Mouse (Mus musculus) neutrophil, adult 59 days (primary cell): ENCODE data around the gene Camta1. TPM values are rescaled to one million over a fixed set of nuclear protein-coding genes. Genes with fewer than 3 reads are reported as not detected.

Experiments used
- total RNA-seq, 2 experiments: library from RNA; stranded (reverse); gene quantifications; 1 replicate in 1 of 2; 2 replicates in 1 of 2; pipeline ENCODE4 v1.2.4; 2023

The Camta1 gene
- 10 to 100 TPM; 19.6 to 27.0 TPM for total RNA-seq

DNA sequence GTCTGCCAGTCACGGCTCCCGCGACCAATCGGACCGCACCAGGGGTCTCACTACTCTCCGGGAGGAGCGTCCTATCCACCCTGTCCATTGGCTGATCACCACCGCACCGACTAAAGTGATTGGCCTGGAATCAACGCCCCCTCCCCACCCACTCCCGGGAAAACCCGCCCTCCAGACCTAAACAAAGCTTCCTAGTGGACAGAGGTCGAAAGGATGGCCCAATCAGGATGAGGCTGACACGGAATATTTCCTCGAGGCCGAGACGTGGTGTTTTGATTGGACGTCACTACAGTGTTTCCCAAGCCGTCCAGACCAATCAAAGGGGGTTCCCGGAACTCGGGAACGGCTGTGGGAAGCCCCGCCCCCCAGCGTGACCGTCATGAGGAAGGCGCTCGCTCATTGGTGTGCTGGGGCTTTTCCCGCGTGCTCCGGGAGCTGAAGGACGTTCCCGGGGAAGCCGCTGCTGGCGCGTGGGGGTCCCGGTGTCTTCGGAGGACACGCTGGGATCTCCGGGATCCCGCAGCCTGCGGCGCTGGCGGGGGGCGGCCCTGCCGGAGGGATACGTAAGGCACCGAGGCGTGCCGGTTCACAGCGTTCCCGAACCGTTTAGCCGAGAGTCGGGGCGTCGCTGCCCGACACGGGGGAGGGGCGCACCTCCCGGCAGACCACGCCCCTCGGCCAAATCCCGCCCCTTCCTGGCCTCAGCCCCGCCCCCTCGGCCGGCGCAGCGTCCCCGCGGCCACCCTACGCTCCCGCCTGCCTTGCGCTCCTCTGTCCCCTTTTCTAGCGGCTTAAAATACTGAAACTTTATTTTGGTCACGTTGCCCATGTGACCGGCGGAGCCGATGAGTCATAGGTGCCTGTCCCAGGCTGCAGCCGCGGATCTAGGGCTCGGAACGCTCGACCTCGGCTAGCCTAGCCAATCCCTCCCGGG is at the start of gene Camta1:
Camta1 (minus strand) TSS at position 71 of the 934 bp plus-strand sequence.

DNA sequence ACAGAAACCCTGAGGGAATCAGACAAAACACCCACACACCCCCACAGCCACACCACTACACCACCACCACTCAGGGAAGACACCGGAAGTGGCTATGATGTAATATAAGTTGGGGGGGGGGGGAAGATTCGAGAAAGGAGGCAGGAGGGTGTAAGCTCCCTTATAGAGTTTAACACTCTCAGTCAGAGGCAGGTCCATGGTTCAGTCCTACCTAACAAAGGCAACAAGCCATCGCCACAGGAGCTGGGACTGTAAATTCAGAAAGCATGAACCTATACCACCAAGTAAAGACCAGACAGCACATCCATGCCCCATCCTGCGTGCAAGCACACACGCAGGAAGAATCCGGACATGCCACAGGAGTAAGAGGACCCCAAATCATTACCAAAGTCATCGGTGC is 772.4 kb downstream of the Camta1 start, which contains the start of gene Gm13090:
Gm13090 (plus strand) TSS at position 301 of the 400 bp plus-strand sequence.

DNA sequence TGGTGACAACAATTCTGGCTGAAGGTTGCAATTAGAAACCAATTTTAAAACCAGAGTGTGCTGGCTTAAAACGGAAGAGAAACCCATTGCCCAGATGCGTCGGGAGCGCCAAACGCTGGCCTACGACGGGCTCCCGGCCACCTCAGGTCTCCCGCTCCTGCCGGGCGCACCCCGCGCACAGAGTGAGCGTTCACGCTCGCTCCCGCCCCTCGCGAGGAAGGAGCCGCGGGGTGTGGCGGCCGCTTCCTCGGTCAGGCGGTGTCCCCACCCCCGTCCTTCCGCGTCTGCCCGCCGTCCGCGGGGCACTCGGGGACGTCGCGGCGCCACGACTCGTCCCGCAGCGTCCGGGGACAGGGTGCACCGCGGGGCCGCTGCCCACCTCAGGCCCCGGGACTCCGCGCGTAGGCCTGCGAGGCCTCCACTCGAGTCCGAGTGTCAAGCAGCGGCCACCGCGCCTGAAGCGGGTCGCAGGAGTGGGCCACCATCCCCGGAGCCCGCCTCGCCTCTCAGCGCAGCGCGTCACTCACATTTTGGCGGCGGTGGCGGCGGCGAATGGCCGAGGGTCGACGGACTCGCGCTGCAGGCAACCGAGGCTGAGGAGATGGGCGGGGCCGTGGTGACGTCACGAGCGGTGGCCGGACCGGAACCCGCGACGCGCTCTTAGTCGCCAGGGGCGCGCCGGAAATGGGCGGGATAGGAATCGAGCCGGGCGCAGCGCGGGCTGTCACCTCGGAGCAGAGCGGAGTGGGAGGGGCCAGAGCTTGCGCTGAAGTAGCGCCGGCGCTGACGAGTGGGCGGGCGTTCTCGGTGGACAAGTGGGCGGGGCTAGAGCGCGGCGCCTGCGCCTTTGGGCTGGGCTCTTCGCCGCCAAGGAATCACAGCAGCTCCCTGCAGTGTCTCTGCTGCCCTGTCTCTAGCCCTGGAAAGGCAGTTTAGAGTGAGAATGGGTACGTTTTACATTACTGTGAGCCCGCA is 804.0 kb downstream of the Camta1 start, which contains the start of gene Vamp3:
Vamp3 (minus strand) TSS at position 617 of the 975 bp plus-strand sequence.

DNA sequence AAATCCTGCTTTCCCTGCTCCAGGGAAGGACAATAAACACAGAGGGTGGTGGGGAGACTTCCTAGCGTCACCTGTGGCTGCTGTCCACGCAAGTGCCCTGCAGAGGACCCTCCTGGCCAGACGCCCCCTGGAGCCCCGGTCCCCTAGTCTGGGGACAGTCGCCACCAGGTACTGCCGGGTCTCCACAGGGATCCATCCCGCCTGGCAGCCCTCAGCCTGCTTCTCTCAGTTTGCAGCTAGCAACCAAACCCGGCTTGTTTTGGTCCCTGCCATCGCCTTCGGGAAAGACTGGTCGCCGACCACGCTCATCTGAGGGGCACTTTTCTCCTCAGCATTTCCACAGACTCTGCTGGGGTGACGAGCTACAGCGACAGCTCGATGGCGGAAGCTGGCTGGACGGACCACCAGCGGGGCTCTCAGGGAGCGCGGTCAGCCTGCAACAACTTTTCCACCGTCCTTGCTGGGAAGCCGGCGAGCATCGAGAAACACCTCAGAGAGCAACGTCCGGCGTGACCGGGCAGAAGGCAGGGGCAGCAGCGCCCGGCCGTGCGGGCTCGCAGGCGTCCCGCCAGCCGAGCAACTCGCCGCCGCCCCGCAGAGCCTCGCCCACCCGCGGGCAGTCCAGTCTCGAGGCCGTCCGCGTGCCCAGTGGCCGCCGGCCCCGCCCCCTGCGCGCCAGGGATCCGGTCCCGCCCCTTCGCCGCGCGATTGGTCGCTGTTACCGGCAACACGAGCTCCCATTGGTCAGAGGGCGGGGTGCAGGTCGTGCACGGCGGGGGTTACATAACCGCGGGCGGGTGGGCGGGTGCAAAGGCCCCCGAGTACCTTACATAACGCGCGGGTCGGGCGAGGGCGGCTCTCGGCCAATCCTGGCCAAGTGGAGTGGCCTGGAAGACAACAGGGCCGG is 817.4 kb downstream of the Camta1 start, which contains the start of gene Per3:
Per3 (minus strand) TSS at position 629 of the 907 bp plus-strand sequence.

DNA sequence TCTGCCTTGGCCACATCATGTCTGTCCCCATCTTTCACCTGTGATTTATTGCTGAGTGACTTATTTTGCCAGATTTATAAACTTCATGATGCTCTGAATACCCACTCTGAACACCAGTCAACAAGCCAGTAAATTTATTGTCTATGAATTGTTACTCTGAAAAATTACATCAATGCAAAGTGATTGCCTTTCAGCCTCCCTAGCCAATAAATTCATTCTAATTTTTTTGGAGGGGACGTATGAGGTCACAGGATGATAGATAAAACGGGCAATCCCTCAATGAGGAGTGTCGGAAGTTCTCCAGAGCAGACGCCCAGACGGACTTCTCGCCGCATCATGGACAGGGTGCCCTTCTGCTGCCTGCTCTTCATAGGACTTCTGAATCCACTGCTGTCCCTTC is 864.9 kb downstream of the Camta1 start, which contains the start of gene Uts2:
Uts2 (plus strand) TSS at position 301 of the 400 bp plus-strand sequence.

DNA sequence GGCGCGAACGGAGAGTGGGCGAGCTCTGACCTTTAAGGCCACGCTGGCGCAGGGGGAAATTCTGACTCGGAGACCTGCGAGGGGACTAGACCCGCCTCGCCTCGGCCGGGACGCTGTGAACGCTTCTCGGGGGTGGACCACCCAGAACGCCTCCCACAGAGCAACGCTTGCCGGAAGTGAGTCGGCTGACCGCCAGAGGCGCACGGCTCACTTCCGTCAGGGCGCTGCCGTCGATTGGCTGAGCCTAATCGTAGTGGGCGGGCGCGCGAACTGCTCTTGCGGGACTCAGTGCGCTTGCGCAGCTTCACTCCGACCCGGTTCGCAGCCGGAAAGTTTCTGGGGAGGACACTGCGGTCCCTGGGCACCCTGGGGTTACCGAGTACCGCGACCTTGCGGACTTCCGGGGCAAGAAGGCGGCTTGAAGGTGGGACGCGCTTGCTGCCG is 947.4 kb downstream of the Camta1 start, which contains the start of the genes Park7 and Tnfrsf9:
Park7 (minus strand) TSS at position 148 of the 444 bp plus-strand sequence.
Tnfrsf9 (plus strand) TSS at position 273 of the 444 bp plus-strand sequence.

Other genes with a start within 250 kb of the Camta1 start
- gene Dnajc11, start 71.8 kb upstream of the Camta1 start, total RNA-seq = 10 to 100 TPM; 32.3 to 34.7 TPM
- gene Thap3, start 127.1 kb upstream of the Camta1 start, total RNA-seq = 10 to 100 TPM; 17.6 to 18.6 TPM
- 1 to 10 TPM; 3.7 to 5.1 TPM for gene Phf13, start 134.4 kb upstream of the Camta1 start, total RNA-seq
- gene Klhl21, start 146.9 kb upstream of the Camta1 start, total RNA-seq = 1 to 10 TPM; 6.5 to 7.6 TPM
- 10 to 100 TPM; 11.4 to 14.5 TPM for gene Zbtb48, start 165.8 kb upstream of the Camta1 start, total RNA-seq
- gene Tas1r1, start 176.7 kb upstream of the Camta1 start, total RNA-seq = under 1 TPM; 0.31 to 0.33 TPM
- gene Nol9, start 177.4 kb upstream of the Camta1 start, total RNA-seq = 10 to 100 TPM; 11.5 to 14.5 TPM
- 1 to 10 TPM; 2.5 to 6.8 TPM for gene Plekhg5, start 210.6 kb upstream of the Camta1 start, total RNA-seq